Mouse (Mus musculus) liver, adult 2 months (tissue): ENCODE measurements at regions not wholly inside any gene's neighbourhood (a gene's known extent, or its start where the extent isn't known, plus 50 kb on each side); places are given as distances from the start of the nearest gene placed in this dataset.
A peak's percentile ranks its signal among the peaks of the same experiment; 100 is the strongest.

ENCODE experiments used
- DNase-seq: peaks from one replicate; pipeline ENCODE4 v3.0.0-alpha.2; 2011; ENCODE audit warnings: low read depth, low spot score; ENCODE audit errors: extremely low read depth
- H3K27ac ChIP-seq: fragments of 200-500 bp; replicated peaks from 2 replicates; pipeline ENCODE4 v1.5.1; 2012; ENCODE audit warnings: low read depth, mild to moderate bottlenecking, control low read depth, inconsistent platforms, low read length; ENCODE audit not compliant: insufficient read depth
- H3K27me3 ChIP-seq: fragments of 200-500 bp; 2 replicates; pipeline ENCODE4 v1.6.1; 2012; ENCODE audit warnings: mild to moderate bottlenecking, moderate library complexity, low read length, inconsistent platforms; ENCODE audit not compliant: control insufficient read depth, insufficient read depth
- H3K36me3 ChIP-seq: fragments of 200-500 bp; 2 replicates; pipeline ENCODE4 v1.6.1; 2012; ENCODE audit warnings: low read length, inconsistent platforms; ENCODE audit not compliant: control insufficient read depth, insufficient read depth
- H3K4me1 ChIP-seq: fragments of 200-500 bp; 2 replicates; pipeline ENCODE4 v1.6.1; 2011; ENCODE audit warnings: low read length; ENCODE audit not compliant: control insufficient read depth, insufficient read depth
- H3K4me3 ChIP-seq: fragments of 200-500 bp; 2 replicates; pipeline ENCODE4 v1.5.1; 2011; ENCODE audit warnings: low read depth, mild to moderate bottlenecking, control low read depth, low read length, moderate library complexity; ENCODE audit not compliant: insufficient read depth
- H3K79me2 ChIP-seq: fragments of 200-500 bp; 2 replicates; pipeline ENCODE4 v1.6.1; 2012; ENCODE audit warnings: inconsistent platforms, mild to moderate bottlenecking, low read length, moderate library complexity; ENCODE audit not compliant: control insufficient read depth, insufficient read depth
- H3K9ac ChIP-seq: fragments of 200-500 bp; 2 replicates; pipeline ENCODE4 v1.6.1; 2012; ENCODE audit warnings: low read depth, mild to moderate bottlenecking, control low read depth, inconsistent platforms, low read length
- CTCF ChIP-seq: fragments of 200-500 bp; IDR thresholded peaks from 2 replicates; pipeline ENCODE4 v1.5.1; 2011; ENCODE audit warnings: low read depth, low read length, control low read depth
- POLR2A ChIP-seq: fragments of 200-500 bp; IDR thresholded peaks from 2 replicates; pipeline ENCODE4 v1.6.1; 2011; ENCODE audit warnings: low read length, control low read depth; ENCODE audit not compliant: insufficient read depth; ENCODE audit errors: extremely low read depth
- WGBS: fragments of 180-500 bp; shearing (Covaris S2); methylation state at CpG from one replicate; pipeline ENCODE4 v1.1.7; 2018; 5-methylcytosine and 5-hydroxymethylcytosine counted together

DNA sequence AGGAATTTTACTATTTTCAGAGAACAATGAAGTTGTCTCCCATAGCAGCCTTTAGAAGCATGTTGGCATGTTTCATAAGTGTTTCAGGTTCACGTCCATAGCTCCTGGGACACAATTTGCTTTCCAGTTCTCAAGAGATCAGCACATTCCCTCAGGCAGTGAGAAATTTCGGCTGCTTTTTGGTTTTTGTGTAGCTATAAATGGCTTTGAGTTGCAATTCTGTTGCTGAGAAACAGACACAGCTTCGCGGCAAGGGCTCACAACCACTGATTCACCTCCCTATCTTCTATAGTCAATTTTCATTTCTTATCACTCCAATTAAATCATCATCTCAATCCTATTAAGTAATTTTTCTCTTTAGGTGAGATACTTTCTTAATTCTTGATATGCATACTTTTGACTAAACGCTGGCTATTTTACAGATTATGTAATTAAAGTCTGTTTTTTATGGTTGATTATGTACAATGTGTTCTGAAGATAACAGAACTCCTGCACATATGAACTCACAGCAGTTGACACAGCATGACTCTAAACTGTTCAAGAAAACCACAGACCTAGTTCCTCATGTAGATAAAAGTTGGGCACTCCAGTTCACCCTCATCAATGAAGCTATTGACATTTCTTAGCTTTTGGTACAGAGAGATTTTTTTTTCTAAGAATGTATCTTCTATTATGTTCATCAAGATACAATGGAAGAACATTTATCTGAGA, 694.1 kb upstream of the Gm21833 start:
- Histone ChIP-seq H3K9ac (no peak overlapping the region), H3K79me2 (no peaks in the 10 kb centered on the region), H3K27me3 (no peaks in the 10 kb centered on the region), H3K4me1 (no peaks in the 10 kb centered on the region), H3K36me3 (no peaks in the 10 kb centered on the region), H3K4me3 (no peak overlapping the region), H3K27ac (no peak overlapping the region)
- DNase-seq = no peak
- TF ChIP-seq CTCF (no peak), POLR2A (no peak)
- 73% methylated on average over 5 of the region's 5 CpGs for WGBS

DNA sequence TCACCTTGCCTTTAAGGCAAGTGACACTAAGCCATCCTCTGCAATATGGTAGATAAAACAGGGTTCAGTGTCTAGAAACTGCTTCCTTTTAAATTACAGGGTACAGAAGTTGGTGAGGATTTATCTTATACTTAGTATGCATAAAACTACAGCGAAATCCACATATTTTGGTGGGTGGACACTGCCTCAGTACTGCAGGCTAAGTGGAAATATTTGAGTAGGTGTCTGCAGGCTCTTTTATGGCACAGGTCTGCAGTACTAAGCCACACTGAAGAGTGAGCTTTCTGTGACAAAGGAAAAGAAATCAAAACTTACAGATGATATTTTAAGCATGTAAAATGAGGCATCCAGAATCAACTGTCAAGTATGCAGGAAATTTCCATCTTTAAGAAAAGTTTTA, 692.9 kb upstream of the Gm21833 start:
- H3K79me2 ChIP-seq = no peaks in the 10 kb centered on the region
- 59% methylated on average over 1 of the region's 1 CpGs for WGBS
- DNase-seq = no peak
- no peak overlapping the region for H3K4me3 ChIP-seq
- TF ChIP-seq POLR2A = no peak
- no peak for TF ChIP-seq CTCF
- no peaks in the 10 kb centered on the region for H3K27me3 ChIP-seq
- H3K27ac ChIP-seq = no peak overlapping the region
- H3K4me1 ChIP-seq = no peaks in the 10 kb centered on the region
- no peak overlapping the region for H3K9ac ChIP-seq
- H3K36me3 ChIP-seq = no peaks in the 10 kb centered on the region

DNA sequence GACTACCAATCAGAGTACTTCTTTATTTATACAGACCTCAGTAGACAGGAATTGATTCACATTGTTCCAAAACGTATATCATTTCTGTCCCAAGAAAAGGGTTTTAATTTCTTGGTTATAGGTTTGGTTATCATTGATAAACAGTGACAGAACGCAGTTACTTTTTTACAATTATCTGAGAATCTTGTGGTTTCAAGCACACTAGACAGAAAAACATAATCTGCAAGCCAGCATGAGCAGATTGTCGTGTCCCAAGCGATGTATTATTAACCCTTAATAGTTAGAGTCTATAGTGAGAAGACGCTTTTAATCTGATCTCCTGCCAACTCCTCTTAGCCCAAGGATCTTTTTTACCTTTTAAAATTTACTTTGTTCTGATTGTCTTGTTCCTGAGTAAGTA, 645.4 kb upstream of the Gm21833 start:
- Histone ChIP-seq H3K9ac (no peak overlapping the region), H3K4me1 (no peaks in the 10 kb centered on the region), H3K36me3 (no peaks in the 10 kb centered on the region), H3K27ac (no peak overlapping the region), H3K4me3 (no peak overlapping the region), H3K79me2 (no peaks in the 10 kb centered on the region), H3K27me3 (no peaks in the 10 kb centered on the region)
- no peak for TF ChIP-seq CTCF
- TF ChIP-seq POLR2A = no peak
- WGBS = 80% methylated on average over 5 of the region's 5 CpGs
- DNase-seq = no peak

DNA sequence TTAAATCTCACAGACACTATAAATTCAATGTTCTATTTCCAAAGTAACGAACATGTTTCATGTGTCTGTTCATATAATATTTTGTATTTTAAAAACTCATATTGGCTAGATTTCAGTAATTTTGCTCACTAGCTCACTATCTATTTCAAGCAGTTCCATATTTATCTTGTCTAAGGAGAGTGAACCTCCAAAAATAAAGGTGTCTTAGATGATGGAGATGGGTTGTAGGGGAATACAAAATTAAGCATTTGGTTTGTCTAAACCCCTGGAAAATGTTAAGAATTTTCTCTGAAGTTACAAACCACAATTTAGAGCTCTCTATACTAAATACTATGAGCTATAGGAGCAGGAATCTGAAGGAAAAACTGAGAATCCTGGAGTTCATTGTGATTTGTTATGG, 595.3 kb upstream of the Gm21833 start:
- H3K27me3 ChIP-seq = no peaks in the 10 kb centered on the region
- H3K4me3 ChIP-seq = no peak overlapping the region
- H3K79me2 ChIP-seq = no peaks in the 10 kb centered on the region
- no peaks in the 10 kb centered on the region for H3K4me1 ChIP-seq
- no peak overlapping the region for H3K27ac ChIP-seq
- no peak for TF ChIP-seq POLR2A
- TF ChIP-seq CTCF = no peak
- no peaks in the 10 kb centered on the region for H3K36me3 ChIP-seq
- DNase-seq = no peak
- no peak overlapping the region for H3K9ac ChIP-seq
- WGBS = 81% methylated on average over 1 of the region's 1 CpGs

DNA sequence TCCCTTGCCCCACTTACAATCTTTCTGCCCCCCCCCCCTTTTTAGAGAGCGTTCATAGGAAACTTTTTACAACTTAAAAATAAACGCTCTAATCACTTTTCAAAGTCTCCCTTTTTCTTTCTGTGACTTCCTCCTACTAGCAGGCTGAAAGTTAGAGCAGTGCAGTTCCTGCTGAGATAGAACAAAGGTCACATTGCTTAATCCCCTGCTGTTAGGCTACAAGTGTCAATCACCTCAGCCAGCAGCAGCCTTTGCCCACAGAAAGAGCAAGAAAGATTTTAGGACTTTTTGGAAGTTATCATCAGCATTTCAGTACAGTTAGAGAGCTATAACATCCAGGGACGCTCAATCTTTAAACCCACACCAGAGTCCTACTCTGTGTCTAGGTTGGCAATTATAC, 584.3 kb upstream of the Gm21833 start:
- Histone ChIP-seq H3K79me2 (no peaks in the 10 kb centered on the region), H3K9ac (no peak overlapping the region), H3K4me1 (no peaks in the 10 kb centered on the region), H3K36me3 (no peaks in the 10 kb centered on the region), H3K4me3 (no peak overlapping the region), H3K27ac (no peak overlapping the region), H3K27me3 (no peaks in the 10 kb centered on the region)
- TF ChIP-seq POLR2A = no peak
- no peak for TF ChIP-seq CTCF
- WGBS = 47% methylated on average over 3 of the region's 3 CpGs
- DNase-seq = peak; percentile 92
